Mouse (Mus musculus) left cerebral cortex, adult 9 months (tissue): ENCODE measurements around the gene Gm28053.

Source experiments
- DNase-seq, 2 experiments: peaks; one replicate each; pipeline ENCODE4 v3.0.0; 2022; ENCODE audit warnings: low spot score in 2 of 2

Gm28053 gene

GRCm38 (mm10) chr6:48692962-48693361 lies 25.4 kb upstream of the Gm28053 start:
- DNase-seq = no peak

DNA sequence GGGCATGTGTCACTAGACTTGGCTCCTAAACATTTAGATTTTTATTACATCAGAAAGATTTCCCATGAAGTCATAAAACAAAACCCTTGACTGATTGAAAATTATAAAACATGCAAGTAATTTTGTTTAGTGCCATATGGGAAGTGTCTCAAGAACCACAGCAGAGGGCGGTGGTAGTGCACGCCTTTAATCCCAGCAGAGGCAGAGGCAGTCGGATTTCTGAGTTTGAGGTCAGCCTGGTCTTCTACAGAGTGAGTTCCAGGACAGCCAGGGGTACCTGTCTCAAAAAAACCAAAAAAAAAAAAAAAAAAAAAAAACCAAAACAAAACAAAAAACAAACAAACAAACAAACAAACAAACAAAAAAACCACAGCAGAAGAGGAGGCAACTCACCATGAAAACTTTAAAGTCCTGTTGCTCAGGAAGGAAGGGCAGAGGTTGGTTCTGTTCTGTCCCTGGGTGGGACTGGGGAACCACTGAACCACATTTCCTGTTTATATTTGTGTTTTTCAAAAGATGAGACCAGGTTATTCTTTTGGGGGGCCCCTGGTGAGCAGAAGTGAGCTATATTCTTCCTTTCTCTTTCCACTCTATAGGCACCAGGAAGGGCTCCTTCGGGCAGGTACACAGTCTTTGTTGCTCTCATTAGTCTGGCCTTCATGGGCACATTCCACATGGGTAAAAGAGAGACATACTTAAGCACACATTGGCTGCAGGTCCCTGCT lies 21.4 kb upstream of the Gm28053 start:
- DNase-seq = no peak

DNA sequence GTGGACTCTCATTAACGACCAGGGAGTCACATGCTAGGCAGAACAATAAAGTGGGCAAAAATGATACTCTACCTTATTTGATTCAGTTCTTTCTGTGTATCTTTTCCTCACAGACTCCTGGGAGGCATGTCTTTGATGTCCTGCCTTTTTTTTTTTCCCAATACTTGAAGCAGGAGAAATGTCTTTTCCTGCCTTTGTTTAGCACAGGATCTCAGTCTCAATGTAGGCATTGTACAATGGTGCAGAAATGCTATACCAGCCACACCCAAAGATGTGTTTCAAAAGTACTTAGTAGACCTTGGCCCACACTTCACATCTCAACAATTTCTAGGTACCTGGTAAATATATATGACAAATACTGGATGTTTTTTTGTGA lies 20.9 kb upstream of the Gm28053 start:
- no peak for DNase-seq

GRCm38 (mm10) chr6:48698066-48698856 lies 20.1 kb upstream of the Gm28053 start:
- no peak for DNase-seq

DNA sequence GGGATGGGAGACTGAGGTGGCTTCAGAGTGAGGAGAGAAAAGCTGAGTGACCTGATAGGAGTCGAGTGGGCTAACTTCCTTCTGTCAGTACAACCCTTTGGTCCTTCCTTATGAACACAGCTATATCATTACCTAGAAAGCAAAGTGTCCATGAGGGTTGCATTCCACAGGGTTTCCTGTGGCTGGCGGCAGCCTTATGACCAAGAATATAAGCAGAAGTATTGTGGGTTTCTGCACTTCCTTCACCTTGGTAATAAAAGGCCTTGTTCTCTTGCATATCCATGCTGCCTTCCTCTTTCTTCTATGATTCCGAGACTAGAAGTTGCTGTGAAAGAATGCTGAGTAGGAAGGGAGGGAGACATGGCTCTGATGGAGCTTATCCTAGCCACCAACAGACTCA lies 19.5 kb upstream of the Gm28053 start:
- no peak for DNase-seq

DNA sequence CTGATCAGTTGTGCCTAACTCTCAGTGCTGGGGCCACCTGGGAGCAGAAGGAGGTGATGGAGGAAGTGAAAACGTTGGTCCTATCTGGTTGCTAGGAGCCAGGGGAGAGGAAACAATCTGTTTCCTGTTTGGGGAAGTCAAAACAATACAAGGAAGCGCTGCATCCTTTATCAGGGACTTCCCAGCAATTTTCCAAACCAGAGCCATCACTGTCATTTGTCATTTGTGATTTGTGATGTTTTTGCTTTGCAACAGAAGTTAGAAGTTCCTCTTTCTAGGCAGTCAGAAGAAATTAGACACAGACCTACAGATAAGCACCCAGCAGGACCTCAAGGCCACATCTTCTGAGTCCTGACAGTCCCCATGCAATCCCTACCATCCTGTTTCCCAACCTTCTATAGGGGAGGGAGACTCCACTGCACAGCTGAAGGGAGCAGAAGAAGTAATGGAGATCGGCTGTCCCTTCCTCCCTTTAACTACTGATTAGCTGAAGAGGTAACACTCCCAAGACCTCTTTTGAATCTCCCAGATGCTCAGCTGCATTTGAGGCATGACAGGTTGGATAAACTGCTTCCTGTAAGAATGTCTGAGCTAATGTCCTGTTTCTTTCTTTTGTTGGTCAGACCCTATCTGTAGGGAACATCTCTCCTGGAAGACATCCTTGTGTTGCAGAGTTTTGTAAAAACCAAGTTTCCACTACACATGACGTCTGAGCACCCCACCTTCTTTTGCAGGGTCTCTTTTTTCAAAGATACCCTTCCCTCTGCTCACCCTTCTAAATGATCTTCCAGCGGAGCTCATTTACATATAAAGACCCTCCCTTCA lies 17.9 kb upstream of the Gm28053 start:
- no peak for DNase-seq

- DNase-seq = no peak
These were observed 16.3 kb upstream of the Gm28053 start for GRCm38 (mm10) chr6:48702146-48702545.

- no peak for DNase-seq
These were observed 15.8 kb upstream of the Gm28053 start for GRCm38 (mm10) chr6:48702601-48703000.

DNA sequence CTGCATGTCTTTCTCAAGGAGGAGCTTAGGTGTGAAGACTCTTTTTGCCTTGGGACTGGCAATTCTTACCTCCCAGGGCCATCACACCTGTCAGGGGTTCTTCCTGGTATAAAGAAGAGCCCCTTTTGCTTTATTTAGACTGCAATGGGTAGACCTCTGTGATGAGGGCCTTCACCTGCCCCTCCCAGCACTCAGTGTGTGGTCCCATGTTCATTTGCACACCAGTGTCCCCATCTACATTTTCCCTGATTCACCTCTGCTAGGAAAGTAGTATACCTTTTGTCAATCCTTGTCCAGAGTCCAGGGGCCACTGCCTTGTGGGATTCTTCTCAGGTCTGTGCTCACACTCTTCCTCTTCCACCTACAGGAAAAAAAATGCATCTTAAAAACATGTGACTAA lies 14.3 kb upstream of the Gm28053 start:
- DNase-seq = no peak

GRCm38 (mm10) chr6:48706130-48706529 lies 12.3 kb upstream of the Gm28053 start:
- DNase-seq = no peak

DNA sequence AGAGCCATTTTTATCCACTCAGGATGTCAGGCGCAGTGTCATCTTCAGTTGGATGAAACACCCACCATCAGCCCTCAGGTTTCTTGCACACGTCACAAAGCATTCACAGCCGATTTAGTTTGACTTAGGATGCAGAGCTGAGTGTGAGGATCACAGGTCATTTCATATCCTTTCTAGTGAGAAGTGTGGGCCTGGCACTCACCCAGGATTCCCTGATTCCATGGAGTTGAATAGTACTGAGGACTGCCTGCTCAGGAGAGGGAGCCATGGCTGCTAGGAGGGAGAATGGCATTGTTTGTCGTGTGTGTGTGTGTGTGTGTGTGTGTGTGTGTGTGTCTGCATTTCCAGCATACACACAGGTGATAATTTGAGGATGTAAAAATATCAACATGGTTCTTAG lies 1.9 kb downstream of the Gm28053 start:
- DNase-seq = no peak

- DNase-seq = no peak
These were observed 5.1 kb downstream of the Gm28053 start for GRCm38 (mm10) chr6:48723468-48723867.

- DNase-seq = peak; percentile 32 to 52
These were observed 7.1 kb downstream of the Gm28053 start for GRCm38 (mm10) chr6:48725476-48725875.

DNA sequence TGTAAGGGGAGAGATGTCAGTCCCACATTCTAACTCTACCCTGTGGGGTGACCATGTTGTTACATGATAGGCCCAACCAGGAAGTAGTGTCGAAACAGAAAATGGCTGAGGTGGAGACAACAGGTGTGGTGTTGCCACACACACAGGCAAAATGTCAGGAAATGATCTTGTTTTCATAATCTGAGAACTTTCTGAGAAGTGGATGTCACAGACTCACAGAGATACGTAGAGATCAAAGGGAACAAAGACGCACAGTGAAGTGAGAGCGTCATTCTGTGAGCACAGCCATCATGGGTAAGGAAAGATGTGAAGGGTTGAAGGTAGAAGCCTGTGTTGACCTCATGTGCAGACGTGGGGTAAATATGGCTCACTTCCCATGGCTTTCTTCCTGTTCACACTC lies 9.4 kb downstream of the Gm28053 start:
- DNase-seq = no peak

DNA sequence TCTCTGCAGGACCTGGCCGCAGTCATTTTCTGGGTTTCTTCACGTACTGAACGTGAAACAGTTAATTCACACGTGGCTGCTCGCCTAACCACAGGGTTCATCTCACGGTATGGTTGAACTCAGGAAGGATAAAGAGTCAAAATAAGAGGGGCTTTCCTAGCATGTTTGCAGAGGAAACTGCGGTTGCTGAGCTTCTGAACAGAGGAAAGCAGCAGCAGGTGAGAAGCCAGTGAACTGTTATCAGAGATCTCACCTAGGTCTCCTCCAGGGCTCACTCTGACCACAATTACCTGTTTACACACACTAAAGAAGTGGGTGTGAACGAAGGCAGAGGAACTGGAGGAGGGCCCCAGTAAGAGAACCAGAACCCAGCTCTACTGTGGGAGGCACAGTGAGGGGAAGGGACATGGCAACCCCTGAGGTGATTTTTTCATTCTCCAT lies 14.5 kb downstream of the Gm28053 start:
- no peak for DNase-seq

DNA sequence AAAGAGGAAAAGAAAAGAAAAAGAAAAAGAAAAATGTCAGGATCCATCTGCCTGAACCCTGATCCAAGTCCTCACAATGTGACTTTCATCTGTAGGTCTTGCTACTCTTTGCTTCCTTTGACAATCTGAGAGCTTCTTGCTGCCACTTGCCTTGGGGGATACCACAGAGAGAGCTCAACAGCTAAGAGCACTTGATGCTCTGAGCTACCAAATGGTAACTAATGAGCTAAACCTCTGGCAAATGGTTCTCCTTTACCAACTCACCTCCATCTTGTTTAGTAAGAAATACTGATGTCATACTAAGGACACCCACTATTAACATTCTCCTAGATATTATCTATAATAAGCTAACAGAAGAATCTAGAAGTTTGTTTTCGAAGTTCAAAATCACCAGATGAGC lies 15.3 kb downstream of the Gm28053 start:
- no peak for DNase-seq

GRCm38 (mm10) chr6:48737053-48737452 lies 18.6 kb downstream of the Gm28053 start:
- no peak for DNase-seq

- DNase-seq = no peak
These were observed 19.3 kb downstream of the Gm28053 start for GRCm38 (mm10) chr6:48737688-48738087.

DNA sequence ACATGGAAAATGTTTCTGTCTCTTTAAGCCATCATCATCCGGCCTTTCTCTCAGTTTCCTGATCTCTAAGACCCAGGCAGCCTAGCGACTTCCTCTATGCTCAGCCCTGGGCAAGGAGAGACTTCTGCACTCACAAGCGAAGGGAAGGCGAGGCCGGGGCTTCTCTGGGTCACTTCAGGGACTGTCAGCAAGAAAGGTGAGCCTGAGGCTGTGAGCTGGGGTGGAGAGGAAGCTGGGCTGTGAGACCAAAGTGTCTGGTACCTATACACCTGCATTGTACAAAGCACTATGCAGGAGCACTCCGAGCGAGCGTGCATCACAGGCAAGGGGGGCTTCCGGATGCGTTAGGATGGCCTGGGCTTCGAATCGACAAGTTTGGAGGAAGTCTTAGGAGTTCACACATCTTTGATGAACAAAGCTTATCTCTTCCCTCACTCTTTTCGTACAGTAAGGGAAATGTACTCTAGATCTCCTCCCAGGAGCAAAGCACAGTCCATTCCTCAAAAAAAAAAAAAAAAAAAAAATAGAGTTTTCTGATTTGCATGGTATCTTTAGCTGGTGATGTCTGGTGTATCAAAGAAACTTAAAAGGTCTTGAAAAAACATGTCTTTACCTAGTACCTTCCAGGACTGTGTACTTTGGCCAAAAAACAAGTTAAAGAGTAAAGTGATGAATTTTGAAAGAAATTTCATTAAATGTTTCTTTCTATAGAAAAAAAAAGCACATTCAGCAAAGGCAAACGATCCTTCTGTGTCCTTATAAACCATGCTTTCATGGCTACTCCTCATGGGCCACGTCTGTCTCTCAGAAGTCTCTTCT lies 20.8 kb downstream of the Gm28053 start, which contains the start of gene Gimap1:
TSS of gene Gimap1 (plus strand) at position 94 of the 819 bp plus-strand sequence.
- DNase-seq = no peak

DNA sequence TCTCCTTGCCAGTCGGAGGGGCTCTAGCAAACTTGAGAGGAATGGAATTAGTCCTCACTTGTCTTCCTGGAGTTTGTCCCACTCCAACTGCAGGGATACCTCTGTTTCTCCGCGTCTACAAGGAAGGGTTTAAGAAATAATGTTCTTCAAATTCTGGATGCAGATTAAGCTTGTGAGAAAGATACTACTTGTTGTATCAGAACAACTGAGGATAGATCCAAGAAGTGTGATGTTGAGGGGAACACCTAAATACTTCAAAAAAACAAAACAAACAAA lies 21.3 kb downstream of the Gm28053 start:
- DNase-seq = no peak

DNA sequence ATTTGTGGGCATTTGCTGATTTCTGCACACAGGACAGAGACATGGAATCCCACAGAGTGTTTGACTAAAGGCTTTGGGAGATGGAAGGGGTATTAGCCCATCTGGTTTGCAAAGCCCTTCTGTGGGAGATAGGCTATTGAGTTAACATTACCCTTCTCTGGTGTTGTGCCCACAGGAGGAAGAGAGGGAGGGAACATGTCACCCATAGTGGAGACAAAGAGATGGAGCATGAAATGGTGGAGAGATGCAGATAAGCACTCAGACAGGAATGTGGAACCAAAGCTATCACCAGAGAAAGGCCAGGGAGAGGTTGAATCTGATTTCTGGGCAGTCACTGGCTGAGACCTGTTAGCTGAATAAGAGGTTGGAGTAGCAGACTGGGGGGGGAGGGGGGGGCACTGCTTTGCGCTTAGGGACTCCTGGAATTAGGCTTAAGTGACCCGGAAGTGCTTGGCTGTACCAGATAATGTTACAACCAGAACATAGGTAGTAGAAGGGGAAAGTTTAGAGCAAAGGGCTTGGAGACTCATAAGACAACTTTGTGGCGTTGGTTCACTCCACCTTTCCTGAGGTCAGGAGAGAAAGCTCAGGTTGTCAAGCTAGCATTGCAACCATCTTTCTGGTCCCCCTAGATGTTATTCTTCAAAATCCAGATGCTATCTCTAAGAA lies 22.2 kb downstream of the Gm28053 start:
- no peak for DNase-seq
